Mouse (Mus musculus): ENCODE measurements around the gene Inpp4b.

The Inpp4b gene

DNA sequence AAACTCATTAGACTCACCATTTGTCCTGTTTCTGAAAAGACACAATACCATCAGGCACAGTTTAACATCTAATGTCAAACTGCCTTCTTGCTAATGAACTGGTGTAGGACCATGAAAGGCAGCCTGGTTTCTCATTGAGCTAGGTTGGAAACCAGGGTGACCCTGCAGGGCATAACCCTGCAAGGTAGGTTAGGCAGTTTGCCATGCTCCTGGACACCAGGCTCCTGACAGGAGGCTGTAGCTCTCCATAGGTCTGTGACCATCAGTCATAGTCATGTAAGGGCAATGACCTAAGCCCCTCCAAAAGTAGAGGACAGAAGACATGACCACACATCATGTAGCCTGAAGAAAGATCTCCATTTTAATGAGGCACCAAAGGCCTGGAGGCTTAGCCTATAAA is 491.5 kb downstream of the Inpp4b start:
- DNase-seq (ENCODE audit: low spot score in 2 of 2), result no peak

- DNase-seq (ENCODE audit: low spot score in 2 of 2), result no peak
Measured at GRCm38 (mm10) chr8:81840512-81840911, 498.2 kb downstream of the Inpp4b start.

GRCm38 (mm10) chr8:81844104-81844982 is 502.0 kb downstream of the Inpp4b start:
- DNase-seq (ENCODE audit: low spot score in 2 of 2), result no peak

- no peak for DNase-seq (ENCODE audit: low spot score in 2 of 2)
Measured at GRCm38 (mm10) chr8:81847929-81848328, 505.6 kb downstream of the Inpp4b start.

DNA sequence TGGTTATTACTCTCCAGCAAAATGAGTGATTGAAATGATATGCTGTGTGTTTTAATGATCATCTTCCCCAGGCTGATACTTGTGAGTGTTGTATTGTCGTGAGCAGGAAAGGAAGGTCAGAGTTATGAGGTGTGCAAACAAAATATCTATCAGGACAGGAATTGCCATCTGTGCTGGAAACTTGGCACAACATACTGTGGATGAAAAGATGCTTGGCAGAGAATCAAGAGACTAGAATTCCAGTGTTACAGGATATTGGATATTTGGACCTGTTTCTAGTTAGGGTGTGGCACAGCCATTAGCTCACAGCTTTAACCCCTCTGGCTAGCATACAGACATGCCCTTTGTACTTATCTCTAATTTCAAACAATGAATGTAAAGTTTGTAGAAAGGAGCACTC is 507.6 kb downstream of the Inpp4b start:
- no peak for DNase-seq (ENCODE audit: low spot score in 2 of 2)

DNA sequence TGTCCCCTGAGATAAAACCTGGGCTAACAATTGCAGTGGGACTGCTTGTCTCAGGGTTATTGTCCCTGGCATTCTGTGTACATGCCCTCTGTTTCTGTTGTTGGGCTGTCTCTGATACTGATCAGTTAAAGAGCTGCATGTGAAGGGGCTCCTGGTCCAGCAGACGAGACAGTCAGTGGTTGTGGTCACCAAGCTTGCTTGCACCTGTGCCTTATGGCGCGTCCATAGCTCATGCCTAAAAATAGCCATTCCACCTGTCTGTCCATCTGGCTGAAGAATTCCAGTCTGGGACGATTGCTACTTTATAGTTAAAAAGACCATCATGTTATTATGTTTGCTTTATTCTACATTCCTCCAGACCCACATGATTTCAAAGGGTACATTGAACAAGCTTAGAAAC is 510.8 kb downstream of the Inpp4b start:
- DNase-seq (ENCODE audit: low spot score in 2 of 2), result no peak

GRCm38 (mm10) chr8:81854543-81854942 is 512.2 kb downstream of the Inpp4b start:
- no peak for DNase-seq (ENCODE audit: low spot score in 2 of 2)

- DNase-seq (ENCODE audit: low spot score in 2 of 2), result no peak
Measured at GRCm38 (mm10) chr8:81855009-81855408, 512.7 kb downstream of the Inpp4b start.

DNA sequence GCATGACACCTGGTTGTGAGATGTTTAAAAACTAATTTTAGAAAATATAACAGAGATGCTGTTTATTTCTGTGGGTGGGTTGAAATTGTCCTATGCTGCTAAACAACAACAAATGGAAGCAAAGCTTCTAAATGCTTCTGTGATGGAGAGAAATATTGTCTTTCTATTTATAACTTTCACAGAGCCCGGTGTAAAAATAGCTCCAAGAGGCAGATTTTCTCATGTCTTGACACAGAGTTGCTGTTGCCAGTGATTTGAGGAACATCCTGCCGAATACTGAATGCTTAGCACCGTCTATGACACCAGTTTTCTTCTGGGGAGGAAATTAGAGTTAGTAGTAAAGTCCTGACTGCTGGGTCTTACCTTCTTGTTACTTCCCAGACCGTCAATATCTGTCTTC is 513.8 kb downstream of the Inpp4b start:
- no peak for DNase-seq (ENCODE audit: low spot score in 2 of 2)

DNA sequence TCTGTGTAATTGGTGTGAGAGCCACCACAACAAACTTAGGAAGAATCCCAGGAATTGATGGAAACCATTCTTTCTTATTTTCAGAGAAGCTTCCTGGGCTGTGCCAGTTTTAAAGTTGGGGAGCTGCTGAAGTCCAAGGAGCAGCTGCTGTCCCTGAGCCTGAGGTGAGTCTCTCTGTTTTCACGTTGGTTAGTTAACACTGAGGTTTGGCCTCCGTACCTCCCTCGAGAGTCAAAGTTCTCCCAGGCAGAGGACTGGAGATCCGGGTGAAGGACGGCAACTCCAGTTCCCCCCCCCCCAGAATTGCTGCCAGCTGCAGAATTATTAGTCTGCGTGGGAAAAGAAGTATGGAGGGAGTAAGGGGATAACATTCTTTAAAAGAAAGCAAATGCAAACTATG is 514.3 kb downstream of the Inpp4b start:
- DNase-seq (ENCODE audit: low spot score in 2 of 2), result no peak

DNA sequence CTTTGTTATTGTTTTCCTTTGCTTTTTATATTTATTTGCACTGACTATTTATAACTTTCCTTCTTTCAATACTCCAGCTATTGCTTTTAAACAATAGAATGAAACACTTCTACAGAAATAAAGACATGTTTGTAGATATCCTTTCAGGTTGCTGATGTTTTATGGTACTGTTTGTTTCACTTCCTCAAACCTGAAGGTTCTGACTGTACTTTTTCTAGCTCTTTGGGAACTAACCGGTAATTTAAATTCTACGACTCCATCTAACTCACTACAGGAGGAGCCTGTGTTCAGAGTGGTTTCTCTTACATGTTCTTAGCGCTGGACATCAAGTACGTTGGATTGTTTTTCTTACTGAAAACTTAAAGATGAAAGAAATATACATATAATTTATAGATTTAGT is 516.0 kb downstream of the Inpp4b start:
- DNase-seq (ENCODE audit: low spot score in 2 of 2), result no peak

DNA sequence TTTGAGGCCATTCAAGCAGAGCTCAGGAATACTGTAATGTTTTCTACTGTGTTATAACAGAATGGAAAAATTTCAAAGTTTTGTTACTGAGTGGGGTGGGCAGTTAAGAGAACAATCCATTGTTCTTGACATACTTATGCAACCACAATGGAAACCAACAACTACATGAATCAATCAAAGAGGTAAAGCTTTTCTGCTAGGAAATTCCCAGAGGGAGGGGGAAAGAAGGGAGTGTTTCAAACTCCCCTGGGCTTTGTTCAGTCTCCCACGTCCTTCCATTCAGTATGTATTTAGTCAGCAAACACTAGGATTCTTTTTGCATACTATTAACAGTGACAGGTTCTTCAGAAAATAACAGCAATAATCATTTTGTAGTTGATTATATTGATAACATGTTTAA is 517.4 kb downstream of the Inpp4b start:
- no peak for DNase-seq (ENCODE audit: low spot score in 2 of 2)

DNA sequence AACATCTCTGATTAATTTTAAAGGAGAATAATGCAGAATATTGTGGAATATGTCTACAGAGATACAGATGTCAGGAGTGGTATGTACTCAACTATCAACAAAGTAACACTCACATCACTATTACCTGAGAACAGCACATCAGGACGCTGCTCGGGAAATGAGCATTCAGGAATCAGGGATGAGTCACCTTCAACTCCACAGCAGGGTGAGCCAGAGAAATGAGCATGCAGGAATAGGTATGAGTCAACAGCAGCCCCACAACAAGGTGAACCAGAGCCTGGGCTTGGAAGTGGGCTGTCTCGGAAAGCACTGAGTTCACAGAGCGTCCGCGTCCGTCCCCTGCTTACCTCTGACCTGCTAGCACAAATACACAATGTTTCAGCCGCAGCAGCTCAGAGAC is 519.0 kb downstream of the Inpp4b start:
- no peak for DNase-seq (ENCODE audit: low spot score in 2 of 2)

DNA sequence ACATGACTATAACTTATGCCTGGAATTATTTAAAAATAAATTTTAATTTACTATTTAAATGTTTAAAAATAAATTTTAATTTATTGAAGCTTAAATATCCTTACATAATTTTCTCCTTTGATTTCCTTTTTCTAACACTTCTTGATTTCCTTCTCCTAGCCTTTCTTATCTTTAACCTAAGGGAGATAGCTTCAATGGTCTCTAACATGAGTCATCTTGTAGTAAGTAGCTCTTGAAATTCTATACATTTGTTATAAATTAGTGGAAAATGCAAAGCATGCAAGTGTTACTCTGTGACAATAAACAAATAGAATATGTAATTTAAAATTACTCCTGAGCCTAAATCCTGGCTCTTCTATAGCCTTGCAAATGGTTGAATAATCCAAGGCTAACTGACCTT is 520.4 kb downstream of the Inpp4b start:
- DNase-seq (ENCODE audit: low spot score in 2 of 2), result no peak

GRCm38 (mm10) chr8:81864318-81864717 is 522.0 kb downstream of the Inpp4b start:
- no peak for DNase-seq (ENCODE audit: low spot score in 2 of 2)

DNA sequence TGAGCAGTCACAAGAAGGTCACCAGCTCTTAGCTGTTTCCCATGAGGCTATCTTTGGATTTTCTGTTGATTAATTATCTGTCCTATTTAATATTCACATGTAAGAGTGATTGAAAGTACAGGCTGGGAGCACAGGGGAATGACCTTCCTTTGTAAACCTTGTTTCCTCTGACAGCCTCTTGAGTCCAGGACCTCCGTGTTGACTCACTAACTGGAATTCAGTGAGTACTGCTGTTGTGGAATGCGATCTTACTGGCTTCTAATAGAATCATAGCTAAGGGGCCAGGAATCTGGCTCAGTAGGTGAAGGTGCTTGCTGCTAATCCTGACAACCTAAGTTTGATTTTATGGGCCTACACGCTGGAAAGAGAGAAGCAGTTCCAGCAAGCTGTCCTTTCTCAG is 523.3 kb downstream of the Inpp4b start:
- no peak for DNase-seq (ENCODE audit: low spot score in 2 of 2)

GRCm38 (mm10) chr8:81867020-81867419 is 524.7 kb downstream of the Inpp4b start:
- DNase-seq (ENCODE audit: low spot score in 2 of 2), result no peak

- DNase-seq (ENCODE audit: low spot score in 2 of 2), result no peak
Measured at GRCm38 (mm10) chr8:81870466-81870865, 528.1 kb downstream of the Inpp4b start.

- DNase-seq (ENCODE audit: low spot score in 2 of 2), result no peak
Measured at GRCm38 (mm10) chr8:81880071-81880470, 537.7 kb downstream of the Inpp4b start.

DNA sequence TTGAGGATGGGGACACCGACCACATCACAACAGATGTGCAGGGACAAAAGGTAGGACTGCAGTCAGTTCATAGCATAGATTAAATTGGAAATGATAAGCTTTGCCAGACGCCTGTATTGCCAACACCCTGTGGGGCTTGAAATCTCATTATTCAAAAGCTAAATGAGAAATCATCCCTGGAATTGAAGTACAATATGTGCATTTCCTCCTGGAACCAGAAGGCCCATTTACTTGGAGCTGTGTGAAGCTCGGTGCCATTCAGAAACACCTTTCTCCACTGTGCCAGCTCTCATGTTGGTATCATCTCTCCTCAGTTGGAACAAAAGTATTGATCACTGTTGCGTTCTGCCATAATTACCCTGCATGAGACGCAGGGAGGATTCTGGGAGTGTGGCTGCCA is 541.8 kb downstream of the Inpp4b start:
- no peak for DNase-seq (ENCODE audit: low spot score in 2 of 2)

- no peak for DNase-seq (ENCODE audit: low spot score in 2 of 2)
Measured at GRCm38 (mm10) chr8:81888843-81889242, 546.5 kb downstream of the Inpp4b start.

GRCm38 (mm10) chr8:81893292-81893691 is 550.9 kb downstream of the Inpp4b start:
- DNase-seq (ENCODE audit: low spot score in 2 of 2), result no peak

DNA sequence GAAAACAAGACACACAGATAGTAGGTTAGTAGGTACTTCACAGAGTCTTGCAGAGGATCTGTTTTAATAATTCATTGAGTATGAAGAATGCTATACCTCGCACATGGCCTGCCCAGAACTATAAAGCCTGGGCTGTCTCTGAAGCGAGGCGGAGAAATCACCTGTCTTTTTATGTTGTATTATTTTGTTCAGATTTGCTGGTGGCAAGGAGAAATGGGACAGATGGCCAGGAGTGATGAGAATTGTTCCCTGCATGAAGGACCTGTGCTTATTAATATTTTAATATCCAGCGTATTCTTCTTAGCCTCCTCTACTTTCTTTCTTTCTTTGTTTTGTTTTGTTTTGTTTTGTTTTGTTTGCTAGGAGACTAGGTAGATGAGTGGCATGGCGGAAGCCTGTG is 604.5 kb downstream of the Inpp4b start:
- no peak for DNase-seq (ENCODE audit: low spot score in 2 of 2)

DNA sequence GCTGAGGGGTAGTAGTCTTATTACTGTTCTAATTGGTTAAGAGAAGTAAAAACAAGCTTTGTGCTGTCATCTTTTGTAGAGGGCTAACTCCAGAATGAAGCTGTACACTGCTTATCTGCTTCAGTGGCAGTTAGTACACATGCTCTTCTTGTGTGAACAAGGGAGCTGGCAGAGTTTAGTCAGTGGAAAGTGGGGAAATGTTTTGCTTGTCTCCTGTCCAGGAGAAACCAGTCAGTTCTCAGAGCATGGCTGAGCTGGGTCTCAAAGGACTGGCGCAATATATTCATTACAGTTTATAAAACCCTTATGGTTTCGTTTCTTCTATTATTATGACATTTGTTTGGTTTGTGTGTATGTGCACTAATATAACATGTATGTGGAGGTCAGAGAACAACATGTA is 610.7 kb downstream of the Inpp4b start:
- DNase-seq (ENCODE audit: low spot score in 2 of 2), result no peak
